Mouse (Mus musculus): ENCODE data around the gene Folr1. TPM values are rescaled to one million over a fixed set of nuclear protein-coding genes. Genes with fewer than 3 reads are reported as not detected.

The Folr1 gene
- total and polyA plus RNA-seq, 2 experiments from 2014 or later = 3.9 to 11.5 TPM

DNA sequence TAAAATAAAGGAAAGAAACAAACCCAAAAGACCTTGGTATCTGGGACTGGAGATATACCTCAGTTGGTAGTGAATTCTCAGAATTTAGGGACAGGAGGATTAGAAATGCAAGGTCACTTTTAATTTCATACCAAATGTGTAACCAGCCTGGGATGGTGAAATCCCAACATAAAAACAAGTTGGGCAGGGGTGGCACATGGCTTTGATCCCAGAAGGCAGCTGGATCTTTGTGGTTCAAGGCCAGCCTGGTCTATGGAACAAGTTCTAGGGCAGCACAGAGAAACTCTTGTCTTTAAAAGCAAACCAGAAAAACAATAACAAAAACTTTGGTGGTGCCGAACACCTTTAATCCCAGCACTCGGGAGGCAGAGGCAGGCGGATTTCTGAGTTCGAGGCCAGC, 3.1 kb downstream of the Folr1 start:
- no peaks in the 10 kb centered on the region for H3K36me3 ChIP-seq (ENCODE audit: insufficient read depth, low read length)
- TF ChIP-seq CTCF (IDR thresholded peaks at IDR 0.05) = no peak
- no peaks in the 10 kb centered on the region for H3K27me3 ChIP-seq (ENCODE audit: insufficient read depth, low read length)
- H3K4me1 ChIP-seq (ENCODE audit: insufficient read depth, low read length) = no peaks in the 10 kb centered on the region
- H3K27ac ChIP-seq (ENCODE audit: low read depth, low read length) = no peak overlapping the region
- no peak overlapping the region for H3K9ac ChIP-seq (replicated peaks; ENCODE audit: low read length, poor library complexity, severe bottlenecking)
- 97% methylated on average over 4 of the region's 4 CpGs for WGBS
- no peak overlapping the region for H3K4me2 ChIP-seq (ENCODE audit: low read depth, low read length, poor library complexity, severe bottlenecking)
- no peak for ATAC-seq (ENCODE audit: low FRiP score)
- DNase-seq (ENCODE audit: low spot score) = no peak
- no peak overlapping the region for H3K4me3 ChIP-seq (ENCODE audit: low read depth, low read length)
- no peaks in the 10 kb centered on the region for H3K9me3 ChIP-seq (ENCODE audit: low read length)

DNA sequence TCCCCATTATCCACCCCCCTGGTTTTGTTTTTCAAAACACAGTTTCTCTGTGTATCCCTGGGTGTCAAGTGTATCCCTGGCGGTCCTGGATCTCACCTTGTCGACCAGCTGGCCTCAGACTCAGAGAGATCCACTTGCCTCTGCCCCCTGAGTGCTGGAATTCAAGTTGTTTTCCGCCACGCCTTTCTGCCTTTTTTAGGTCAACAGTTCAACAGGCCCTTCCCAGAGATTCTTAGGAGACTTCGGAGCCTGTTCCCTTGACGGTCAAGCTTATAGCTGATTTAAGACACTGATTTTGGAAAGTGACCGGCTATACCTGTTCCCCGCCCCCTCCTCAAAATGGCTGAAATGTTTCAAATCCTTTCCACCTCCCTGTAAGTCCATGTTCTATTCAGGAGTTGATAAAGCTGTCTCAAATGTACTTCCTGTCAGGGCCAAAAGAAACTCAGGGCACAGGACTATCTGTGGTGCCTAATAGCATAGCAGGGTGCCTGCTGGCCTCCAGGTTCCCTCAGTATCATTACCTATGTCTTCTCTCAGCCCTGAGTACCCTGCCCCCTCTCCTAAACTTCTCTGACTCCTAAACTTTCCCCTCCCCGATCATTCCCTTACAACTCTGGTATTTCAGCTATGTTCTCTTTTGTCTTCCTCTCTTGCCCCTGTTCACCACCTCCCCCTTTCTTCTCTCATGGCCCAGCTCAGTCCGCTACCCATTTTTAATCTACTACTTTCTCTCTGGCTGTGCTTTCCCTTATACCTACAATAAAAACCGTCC, 3.9 kb downstream of the Folr1 start:
- ATAC-seq (ENCODE audit: low FRiP score) (no peak), DNase-seq (ENCODE audit: low spot score) (no peak)
- no peak overlapping the region for H3K4me2 ChIP-seq (ENCODE audit: low read depth, low read length, poor library complexity, severe bottlenecking)
- no peaks in the 10 kb centered on the region for H3K4me1 ChIP-seq (ENCODE audit: insufficient read depth, low read length)
- no peak overlapping the region for H3K27ac ChIP-seq (ENCODE audit: low read depth, low read length)
- no peaks in the 10 kb centered on the region for H3K9me3 ChIP-seq (ENCODE audit: low read length)
- H3K36me3 ChIP-seq (ENCODE audit: insufficient read depth, low read length) = no peaks in the 10 kb centered on the region
- no peak overlapping the region for H3K4me3 ChIP-seq (ENCODE audit: low read depth, low read length)
- no peaks in the 10 kb centered on the region for H3K27me3 ChIP-seq (ENCODE audit: insufficient read depth, low read length)
- no peak for TF ChIP-seq CTCF (IDR thresholded peaks at IDR 0.05)
- H3K9ac ChIP-seq (replicated peaks; ENCODE audit: low read length, poor library complexity, severe bottlenecking) = no peak overlapping the region
- 80% methylated on average over 11 of the region's 11 CpGs for WGBS

GRCm38 (mm10) chr7:101863415-101863814, 7.2 kb downstream of the Folr1 start, which contains the start of gene Anapc15:
Gene Anapc15 (plus strand): TSS chr7:101863715.
- Histone ChIP-seq H3K9me3 (ENCODE audit: low read length) (no peaks in the 10 kb centered on the region), H3K36me3 (ENCODE audit: insufficient read depth, low read length) (no peaks in the 10 kb centered on the region), H3K27ac (ENCODE audit: low read depth, low read length) (no peak within 1 kb of the TSS), H3K4me2 (ENCODE audit: low read depth, low read length, poor library complexity, severe bottlenecking) (no peak within 1 kb of the TSS), H3K9ac (replicated peaks; ENCODE audit: low read length, poor library complexity, severe bottlenecking) (no peak within 1 kb of the TSS), H3K27me3 (ENCODE audit: insufficient read depth, low read length) (no peaks in the 10 kb centered on the region), H3K4me1 (ENCODE audit: insufficient read depth, low read length) (no peaks in the 10 kb centered on the region), H3K4me3 (ENCODE audit: low read depth, low read length) (no peak within 1 kb of the TSS)
- ATAC-seq (ENCODE audit: low FRiP score) (no peak), DNase-seq (ENCODE audit: low spot score) (no peak)
- 78% methylated on average over 3 of the region's 3 CpGs for WGBS
- no peak for TF ChIP-seq CTCF (IDR thresholded peaks at IDR 0.05)

GRCm38 (mm10) chr7:101862291-101862690, 8.3 kb downstream of the Folr1 start:
- WGBS = 76% methylated on average over 3 of the region's 3 CpGs
- TF ChIP-seq CTCF (IDR thresholded peaks at IDR 0.05) = no peak
- no peaks in the 10 kb centered on the region for H3K4me1 ChIP-seq (ENCODE audit: insufficient read depth, low read length)
- ATAC-seq (ENCODE audit: low FRiP score) = no peak
- H3K4me2 ChIP-seq (ENCODE audit: low read depth, low read length, poor library complexity, severe bottlenecking) = no peak overlapping the region
- H3K4me3 ChIP-seq (ENCODE audit: low read depth, low read length) = no peak overlapping the region
- no peaks in the 10 kb centered on the region for H3K27me3 ChIP-seq (ENCODE audit: insufficient read depth, low read length)
- no peak overlapping the region for H3K9ac ChIP-seq (replicated peaks; ENCODE audit: low read length, poor library complexity, severe bottlenecking)
- DNase-seq (ENCODE audit: low spot score) = no peak
- H3K9me3 ChIP-seq (ENCODE audit: low read length) = no peaks in the 10 kb centered on the region
- H3K36me3 ChIP-seq (ENCODE audit: insufficient read depth, low read length) = no peaks in the 10 kb centered on the region
- no peak overlapping the region for H3K27ac ChIP-seq (ENCODE audit: low read depth, low read length)

- H3K9me3 ChIP-seq (ENCODE audit: low read length) = no peaks in the 10 kb centered on the region
- H3K36me3 ChIP-seq (ENCODE audit: insufficient read depth, low read length) = no peaks in the 10 kb centered on the region
- no peak overlapping the region for H3K4me3 ChIP-seq (ENCODE audit: low read depth, low read length)
- TF ChIP-seq CTCF (IDR thresholded peaks at IDR 0.05) = no peak
- DNase-seq (ENCODE audit: low spot score) (no peak), ATAC-seq (ENCODE audit: low FRiP score) (no peak)
- H3K4me2 ChIP-seq (ENCODE audit: low read depth, low read length, poor library complexity, severe bottlenecking) = no peak overlapping the region
- H3K9ac ChIP-seq (replicated peaks; ENCODE audit: low read length, poor library complexity, severe bottlenecking) = no peak overlapping the region
- no peak overlapping the region for H3K27ac ChIP-seq (ENCODE audit: low read depth, low read length)
- no peaks in the 10 kb centered on the region for H3K4me1 ChIP-seq (ENCODE audit: insufficient read depth, low read length)
- no peaks in the 10 kb centered on the region for H3K27me3 ChIP-seq (ENCODE audit: insufficient read depth, low read length)
Observed at GRCm38 (mm10) chr7:101860978-101861377, 9.6 kb downstream of the Folr1 start.

DNA sequence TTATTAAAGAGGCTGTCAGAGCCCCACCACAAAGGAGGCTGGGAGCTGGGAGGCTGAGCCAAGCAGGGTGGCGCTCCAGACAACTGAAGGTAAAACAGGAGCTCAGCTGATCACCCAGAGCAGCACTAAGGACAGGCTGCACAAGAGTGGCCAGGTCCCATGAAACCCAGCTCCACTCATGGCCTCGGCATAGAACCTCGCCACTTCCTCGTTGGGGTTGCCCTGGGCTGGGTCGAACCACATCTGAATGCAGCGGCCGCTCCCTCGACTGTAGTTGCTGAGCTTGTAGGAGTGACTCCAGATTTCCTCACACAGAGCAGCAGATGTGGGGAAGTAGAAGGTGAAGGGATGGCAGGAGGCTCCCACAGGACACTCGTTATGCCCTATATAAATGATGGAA, 12.2 kb downstream of the Folr1 start:
- Histone ChIP-seq H3K36me3 (ENCODE audit: insufficient read depth, low read length) (no peaks in the 10 kb centered on the region), H3K4me3 (ENCODE audit: low read depth, low read length) (no peak overlapping the region), H3K9me3 (ENCODE audit: low read length) (no peaks in the 10 kb centered on the region), H3K27ac (ENCODE audit: low read depth, low read length) (no peak overlapping the region), H3K4me1 (ENCODE audit: insufficient read depth, low read length) (no peaks in the 10 kb centered on the region), H3K27me3 (ENCODE audit: insufficient read depth, low read length) (no peaks in the 10 kb centered on the region), H3K4me2 (ENCODE audit: low read depth, low read length, poor library complexity, severe bottlenecking) (no peak overlapping the region), H3K9ac (replicated peaks; ENCODE audit: low read length, poor library complexity, severe bottlenecking) (no peak overlapping the region)
- ATAC-seq (ENCODE audit: low FRiP score) (no peak), DNase-seq (ENCODE audit: low spot score) (no peak)
- WGBS = 82% methylated on average over 9 of the region's 9 CpGs
- TF ChIP-seq CTCF (IDR thresholded peaks at IDR 0.05) = no peak
